Mouse (Mus musculus) embryonic facial prominence, embryonic 11.5 days (tissue): ENCODE measurements around the gene Fam149a. TPM values are rescaled to one million over a fixed set of nuclear protein-coding genes. Genes with fewer than 3 reads are reported as not detected.
"Not testable (repeated sequence)": the region's sequence is repeated elsewhere in the genome, so short reads cannot be mapped to it uniquely, and the experiment has no call there.

Experiments
- ATAC-seq: fragments of 200-750 bp; cut with Nextera tagmentation; replicated peaks from 2 replicates; pipeline ENCODE4 v1.8.0; 2017; ENCODE audit warnings: low read depth; ENCODE audit not compliant: insufficient number of reproducible peaks, low FRiP score, low TSS enrichment
- DNase-seq: peaks from one replicate; pipeline ENCODE4 v3.0.0-alpha.2; 2015; ENCODE audit warnings: low spot score
- H3K27ac ChIP-seq: fragments of 300-500 bp; sonication (generic); replicated peaks from 2 replicates; pipeline ENCODE4 v1.5.1; 2014; ENCODE audit warnings: mild to moderate bottlenecking, low read depth, low read length, control low read depth
- H3K27me3 ChIP-seq: fragments of 300-500 bp; sonication (generic); 2 replicates; pipeline ENCODE4 v1.6.1; 2014; ENCODE audit warnings: mild to moderate bottlenecking, low read length, moderate library complexity, mixed read lengths; ENCODE audit not compliant: control insufficient read depth, insufficient read depth
- H3K36me3 ChIP-seq: fragments of 300-500 bp; sonication (generic); replicated peaks from 2 replicates; pipeline ENCODE4 v1.6.1; 2014; ENCODE audit warnings: low read depth, mild to moderate bottlenecking, low read length, moderate library complexity, mixed read lengths; ENCODE audit not compliant: control insufficient read depth, insufficient read depth
- H3K4me1 ChIP-seq: fragments of 300-500 bp; sonication (generic); 2 replicates; pipeline ENCODE4 v1.6.1; 2014; ENCODE audit warnings: low read length, mixed read lengths; ENCODE audit not compliant: control insufficient read depth, insufficient read depth
- H3K4me2 ChIP-seq: fragments of 300-500 bp; sonication (generic); 2 replicates; pipeline ENCODE4 v1.6.1; 2014; ENCODE audit warnings: low read depth, mild to moderate bottlenecking, control low read depth, low read length, moderate library complexity
- H3K4me3 ChIP-seq: fragments of 300-500 bp; sonication (generic); 2 replicates; pipeline ENCODE4 v1.5.1; 2014; ENCODE audit warnings: low read depth, low read length, control low read depth
- H3K9ac ChIP-seq: fragments of 300-500 bp; sonication (generic); replicated peaks from 2 replicates; pipeline ENCODE4 v1.6.1; 2014; ENCODE audit warnings: mild to moderate bottlenecking, control low read depth, low read length
- H3K9me3 ChIP-seq: fragments of 300-500 bp; sonication (generic); replicated peaks from 2 replicates; pipeline ENCODE4 v1.6.1; 2016; ENCODE audit warnings: mild to moderate bottlenecking, low read length, inconsistent platforms, mixed read lengths; ENCODE audit not compliant: control insufficient read depth
- WGBS: fragments of 180-500 bp; shearing (Covaris S2); extraction: QIAGEN DNeasy Blood & Tissue Kit; methylation state at CpG from one replicate; pipeline ENCODE4 v1.1.7; 2014; 5-methylcytosine and 5-hydroxymethylcytosine counted together
- polyA plus RNA-seq: library from polyadenylated mRNA; unstranded; fragments of >200 nt; fragmentation: Nextera tagmentation; extraction: Ambion mirVana; gene quantifications from 2 replicates; pipeline ENCODE4 v1.2.1, GENCODE M21; 2014

The Fam149a gene
- polyA plus RNA-seq, 1 experiment from 2014 or later: 12.9 TPM

GRCm38 (mm10) chr8:45330856-45331255, 51.2 kb downstream of the Fam149a start:
- no peaks in the 10 kb centered on the region for H3K36me3 ChIP-seq
- DNase-seq (no peak), ATAC-seq (no peak)
- H3K9ac ChIP-seq: no peak overlapping the region
- no peak overlapping the region for H3K27ac ChIP-seq
- no peak overlapping the region for H3K4me2 ChIP-seq
- no peak overlapping the region for H3K4me3 ChIP-seq
- no peaks in the 10 kb centered on the region for H3K9me3 ChIP-seq
- 80% methylated on average over 3 of the region's 3 CpGs for WGBS
- no peaks in the 10 kb centered on the region for H3K4me1 ChIP-seq
- H3K27me3 ChIP-seq: no peaks in the 10 kb centered on the region

GRCm38 (mm10) chr8:45329206-45329980, 52.7 kb downstream of the Fam149a start:
- Histone ChIP-seq H3K4me1 (no peaks in the 10 kb centered on the region), H3K9ac (no peak overlapping the region), H3K4me2 (no peak overlapping the region), H3K27me3 (no peaks in the 10 kb centered on the region), H3K36me3 (no peaks in the 10 kb centered on the region), H3K27ac (no peak overlapping the region), H3K4me3 (no peak overlapping the region), H3K9me3 (no peaks in the 10 kb centered on the region)
- no peak for DNase-seq
- ATAC-seq: no peak
- 90% methylated on average over 6 of the region's 6 CpGs for WGBS

- H3K36me3 ChIP-seq, DNase-seq, H3K27ac ChIP-seq, H3K27me3 ChIP-seq, H3K4me2 ChIP-seq, H3K4me1 ChIP-seq, H3K9ac ChIP-seq, ATAC-seq, H3K9me3 ChIP-seq, H3K4me3 ChIP-seq: not testable (repeated sequence)
Measured at GRCm38 (mm10) chr8:45327076-45327475, 55.0 kb downstream of the Fam149a start.

- no peak overlapping the region for H3K4me2 ChIP-seq
- WGBS: 90% methylated on average over 4 of the region's 4 CpGs
- H3K4me1 ChIP-seq: no peaks in the 10 kb centered on the region
- H3K36me3 ChIP-seq: no peaks in the 10 kb centered on the region
- ATAC-seq (no peak), DNase-seq (no peak)
- no peaks in the 10 kb centered on the region for H3K9me3 ChIP-seq
- no peak overlapping the region for H3K27ac ChIP-seq
- H3K27me3 ChIP-seq: no peaks in the 10 kb centered on the region
- H3K4me3 ChIP-seq: no peak overlapping the region
- no peak overlapping the region for H3K9ac ChIP-seq
Measured at GRCm38 (mm10) chr8:45324151-45324550, 57.9 kb downstream of the Fam149a start.

- Histone ChIP-seq H3K4me2 (no peak overlapping the region), H3K4me1 (no peaks in the 10 kb centered on the region), H3K4me3 (no peak overlapping the region), H3K9me3 (no peaks in the 10 kb centered on the region), H3K27me3 (no peaks in the 10 kb centered on the region), H3K27ac (no peak overlapping the region), H3K36me3 (no peaks in the 10 kb centered on the region), H3K9ac (no peak overlapping the region)
- 78% methylated on average over 2 of the region's 2 CpGs for WGBS
- ATAC-seq: no peak
- no peak for DNase-seq
Measured at GRCm38 (mm10) chr8:45321365-45321764, 60.7 kb downstream of the Fam149a start.

- ATAC-seq (no peak), DNase-seq (no peak)
- H3K27ac ChIP-seq: no peak overlapping the region
- WGBS: 71% methylated on average over 1 of the region's 1 CpGs
- H3K36me3 ChIP-seq: no peaks in the 10 kb centered on the region
- no peak overlapping the region for H3K9ac ChIP-seq
- H3K9me3 ChIP-seq: no peaks in the 10 kb centered on the region
- H3K4me2 ChIP-seq: no peak overlapping the region
- H3K4me3 ChIP-seq: no peak overlapping the region
- no peaks in the 10 kb centered on the region for H3K4me1 ChIP-seq
- H3K27me3 ChIP-seq: no peaks in the 10 kb centered on the region
Measured at GRCm38 (mm10) chr8:45320930-45321329, 61.2 kb downstream of the Fam149a start.

GRCm38 (mm10) chr8:45310967-45311366, 71.1 kb downstream of the Fam149a start:
- H3K4me2 ChIP-seq: no peak overlapping the region
- ATAC-seq (no peak), DNase-seq (no peak)
- no peak overlapping the region for H3K9ac ChIP-seq
- H3K27ac ChIP-seq: no peak overlapping the region
- H3K36me3 ChIP-seq: no peaks in the 10 kb centered on the region
- H3K4me3 ChIP-seq: no peak overlapping the region
- 81% methylated on average over 4 of the region's 4 CpGs for WGBS
- H3K9me3 ChIP-seq: no peaks in the 10 kb centered on the region
- no peaks in the 10 kb centered on the region for H3K27me3 ChIP-seq
- no peaks in the 10 kb centered on the region for H3K4me1 ChIP-seq

- no peak within 1 kb of the TSS for H3K4me2 ChIP-seq
- no peaks in the 10 kb centered on the region for H3K27me3 ChIP-seq
- no peaks in the 10 kb centered on the region for H3K4me1 ChIP-seq
- no peaks in the 10 kb centered on the region for H3K36me3 ChIP-seq
- no peak within 1 kb of the TSS for H3K4me3 ChIP-seq
- ATAC-seq: no peak
- WGBS: 88% methylated on average over 13 of the region's 13 CpGs
- H3K9ac ChIP-seq: no peak within 1 kb of the TSS
- H3K9me3 ChIP-seq: no peaks in the 10 kb centered on the region
- no peak for DNase-seq
- no peak within 1 kb of the TSS for H3K27ac ChIP-seq
Measured at GRCm38 (mm10) chr8:45308366-45308765, 73.7 kb downstream of the Fam149a start, which contains the start of gene Gm45753. Gene Gm45753, minus strand, starts transcription at chr8:45308466.
